Mouse (Mus musculus) monocyte, adult 2 months (primary cell): ENCODE measurements around the gene Mllt3.

Source experiments
- DNase-seq, 2 experiments: peaks; one replicate each; pipeline ENCODE4 v3.0.0; 2022; ENCODE audit warnings: low spot score in 2 of 2, low read depth in 1 of 2

The Mllt3 gene

GRCm38 (mm10) chr4:87731118-87731672 lies 302.0 kb downstream of the Mllt3 start:
- no peak for DNase-seq

DNA sequence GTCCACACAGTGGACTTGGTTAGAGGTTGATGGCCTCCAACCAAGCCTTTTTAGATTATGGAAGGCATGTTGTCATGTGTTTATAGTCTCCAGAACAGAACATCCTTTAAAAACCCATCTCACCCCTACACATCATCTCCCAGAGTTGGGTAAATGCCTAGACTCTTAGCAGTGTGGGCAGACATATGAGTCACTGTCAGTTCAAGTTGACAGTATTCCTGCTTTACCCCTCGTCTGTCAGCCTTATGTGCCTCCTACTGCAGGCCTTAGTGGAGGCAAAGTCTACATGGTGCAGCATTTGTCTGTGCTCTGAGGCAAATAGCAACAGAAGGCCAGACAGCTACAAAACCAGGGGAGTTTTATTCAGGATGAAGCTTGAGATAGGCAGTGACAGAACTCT lies 304.6 kb downstream of the Mllt3 start:
- no peak for DNase-seq

DNA sequence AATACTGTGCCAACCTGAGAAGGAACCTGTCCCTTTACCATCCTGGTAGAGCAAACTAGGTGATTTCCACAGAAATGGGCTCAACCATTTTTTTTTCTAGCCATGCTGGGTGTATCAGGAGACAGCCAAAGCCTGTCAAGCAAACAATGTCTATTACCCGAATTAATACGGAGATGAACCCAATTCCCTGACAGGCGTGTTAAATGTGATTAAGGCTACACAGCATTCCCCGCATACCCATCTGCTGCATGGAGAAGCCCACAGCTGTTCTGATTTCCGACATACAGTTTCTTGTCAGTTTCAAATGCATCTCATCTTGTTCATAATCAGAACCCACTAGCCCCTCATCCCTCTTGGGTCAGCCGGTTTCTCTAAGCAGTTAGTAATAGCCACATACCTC lies 309.7 kb downstream of the Mllt3 start:
- no peak for DNase-seq
